Mouse (Mus musculus): ENCODE results near the gene Stk11ip. TPM values are rescaled to one million over a fixed set of nuclear protein-coding genes. Genes with fewer than 3 reads are reported as not detected.

Gene Stk11ip
- 10 to 100 TPM; 51.3 to 62.9 TPM for total RNA-seq (2023)

GRCm38 (mm10) chr1:75521321-75522031, at the start of gene Stk11ip:
Gene Stk11ip, plus strand, starts transcription at chr1:75521529.

GRCm38 (mm10) chr1:75478916-75479634, 42.3 kb upstream of the Stk11ip start, which contains the start of the genes Chpf and Tmem198:
Gene Chpf, minus strand, starts transcription at chr1:75479307.
Gene Tmem198, plus strand, starts transcription at chr1:75479532.

GRCm38 (mm10) chr1:75505956-75506831, 15.1 kb upstream of the Stk11ip start, which contains the start of gene Obsl1:
Gene Obsl1, minus strand, starts transcription at chr1:75506452.

GRCm38 (mm10) chr1:75507006-75507405, 14.3 kb upstream of the Stk11ip start, which contains the start of gene Inha:
Gene Inha, plus strand, starts transcription at chr1:75507077.

GRCm38 (mm10) chr1:75545965-75546956, 24.9 kb downstream of the Stk11ip start, which contains the start of gene Slc4a3:
Gene Slc4a3, plus strand, starts transcription at chr1:75546266.

Other genes starting within 250 kb of the Stk11ip start
- not detected for gene Resp18, start 243.1 kb upstream of the Stk11ip start, total RNA-seq (2023)
- 10 to 100 TPM; 47.0 to 47.1 TPM for gene Dnpep, start 203.5 kb upstream of the Stk11ip start, total RNA-seq (2023)
- not detected for gene Des, start 161.2 kb upstream of the Stk11ip start, total RNA-seq (2023)
- 1 to 10 TPM in 1 of 2 experiments, under 1 TPM in 1; 0.56 to 2.0 TPM for gene Speg, start 146.2 kb upstream of the Stk11ip start, total RNA-seq (2023)
- 10 to 100 TPM; 62.9 to 66.8 TPM for gene Gmppa, start 85.6 kb upstream of the Stk11ip start, total RNA-seq (2023)
- not detected for gene Asic4, start 71.1 kb upstream of the Stk11ip start, total RNA-seq (2023)
- gene Chpf, start 42.2 kb upstream of the Stk11ip start, total RNA-seq (2023) = 10 to 100 TPM; 25.7 to 29.2 TPM
- gene Tmem198, start 42.0 kb upstream of the Stk11ip start, total RNA-seq (2023) = 1 to 10 TPM; 3.6 to 3.7 TPM
- 1 to 10 TPM; 2.2 to 2.9 TPM for gene Obsl1, start 15.1 kb upstream of the Stk11ip start, total RNA-seq (2023)
- under 1 TPM; 0.92 to 0.99 TPM for gene Inha, start 14.5 kb upstream of the Stk11ip start, total RNA-seq (2023)
- gene Slc4a3, start 24.7 kb downstream of the Stk11ip start, total RNA-seq (2023) = not detected

All from T-cell, adult 66 days (primary cell).